Mouse (Mus musculus): Measurements from ENCODE around the gene Ccm2. TPM values are rescaled to one million over a fixed set of nuclear protein-coding genes. Genes with fewer than 3 reads are reported as not detected.

Ccm2 gene
- polyA plus RNA-seq, 1 experiment, result 450 TPM

DNA sequence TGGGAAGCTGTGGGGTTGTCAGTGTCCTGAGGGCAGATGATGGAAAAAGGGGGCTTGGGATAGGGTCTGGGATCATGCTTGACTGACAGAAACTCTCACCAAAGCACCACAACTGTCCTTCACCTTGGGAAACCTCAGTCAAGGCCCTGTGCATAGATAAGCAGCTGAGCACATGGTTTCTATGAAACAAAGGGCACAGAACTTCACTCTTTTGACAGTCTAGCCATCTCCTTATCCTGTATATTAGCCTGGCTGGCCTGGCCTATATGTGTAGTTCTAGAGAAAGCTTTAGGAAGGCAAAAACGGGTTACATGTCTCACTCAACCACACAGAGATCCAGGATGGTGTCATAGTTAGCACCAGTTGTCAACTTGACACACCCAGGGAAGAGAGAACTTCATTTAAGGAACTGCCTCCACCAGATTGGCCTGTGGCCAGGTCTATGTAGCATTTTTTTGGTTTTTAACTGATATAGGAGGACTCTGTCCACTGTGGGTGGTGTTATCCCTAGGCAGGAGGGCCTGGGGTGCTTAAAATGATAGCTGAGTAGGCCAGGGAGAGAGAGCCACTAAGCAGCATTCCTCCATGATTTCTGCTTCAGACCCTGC lies 38.3 kb upstream of the Ccm2 start:
- H3K4me1 ChIP-seq (replicated peaks; ENCODE audit: control insufficient read depth, insufficient read depth, low read length), result no peaks in the 10 kb centered on the region
- no peak for DNase-seq
- H3K27me3 ChIP-seq (ENCODE audit: control insufficient read depth, insufficient read depth, low read length), result no peaks in the 10 kb centered on the region
- no peak overlapping the region for H3K27ac ChIP-seq (ENCODE audit: control insufficient read depth, insufficient read depth, low read length)
- no peak for TF ChIP-seq POLR2A (IDR thresholded peaks at IDR 0.05; ENCODE audit: control insufficient read depth, extremely low read depth, insufficient read depth, low read length, poor library complexity)
- TF ChIP-seq CTCF (IDR thresholded peaks at IDR 0.05; ENCODE audit: borderline replicate concordance, control insufficient read depth, extremely low read depth, insufficient read depth, low read length, poor library complexity), result no peak
- peaks cover 45% of the 10 kb centered on the region for H3K36me3 ChIP-seq (ENCODE audit: control insufficient read depth, insufficient read depth, low read length)
- H3K4me3 ChIP-seq (ENCODE audit: control insufficient read depth, insufficient read depth, low read length), result no peak overlapping the region
- WGBS, result 50% methylated on average over 1 of the region's 1 CpGs

DNA sequence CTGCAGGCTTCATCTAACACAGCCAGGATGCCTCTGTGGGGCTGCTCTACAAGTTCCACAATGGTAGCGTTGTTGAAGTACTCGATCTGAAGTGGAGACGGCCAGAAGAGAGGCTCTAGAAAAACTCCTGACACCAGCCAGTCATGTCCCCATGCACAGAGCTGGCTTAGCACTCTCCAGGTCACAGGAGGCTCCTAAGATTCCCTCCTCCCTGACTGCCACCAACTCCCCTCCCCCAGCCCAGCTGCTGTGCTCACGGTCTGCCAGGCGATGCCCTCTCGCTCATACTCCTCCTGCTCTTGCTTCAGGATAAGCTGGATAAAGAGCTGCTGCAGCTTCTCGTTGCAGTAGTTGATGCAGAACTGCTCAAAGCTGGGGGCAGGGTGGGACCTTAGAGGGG lies 31.9 kb upstream of the Ccm2 start:
- Histone ChIP-seq H3K36me3 (ENCODE audit: control insufficient read depth, insufficient read depth, low read length) (peaks cover 76% of the 10 kb centered on the region), H3K27me3 (ENCODE audit: control insufficient read depth, insufficient read depth, low read length) (no peaks in the 10 kb centered on the region), H3K4me3 (ENCODE audit: control insufficient read depth, insufficient read depth, low read length) (no peak overlapping the region), H3K4me1 (replicated peaks; ENCODE audit: control insufficient read depth, insufficient read depth, low read length) (peaks cover 8% of the 10 kb centered on the region), H3K27ac (ENCODE audit: control insufficient read depth, insufficient read depth, low read length) (no peak overlapping the region)
- no peak for TF ChIP-seq POLR2A (IDR thresholded peaks at IDR 0.05; ENCODE audit: control insufficient read depth, extremely low read depth, insufficient read depth, low read length, poor library complexity)
- no peak for TF ChIP-seq CTCF (IDR thresholded peaks at IDR 0.05; ENCODE audit: borderline replicate concordance, control insufficient read depth, extremely low read depth, insufficient read depth, low read length, poor library complexity)
- WGBS, result 96% methylated on average over 7 of the region's 7 CpGs
- no peak for DNase-seq

DNA sequence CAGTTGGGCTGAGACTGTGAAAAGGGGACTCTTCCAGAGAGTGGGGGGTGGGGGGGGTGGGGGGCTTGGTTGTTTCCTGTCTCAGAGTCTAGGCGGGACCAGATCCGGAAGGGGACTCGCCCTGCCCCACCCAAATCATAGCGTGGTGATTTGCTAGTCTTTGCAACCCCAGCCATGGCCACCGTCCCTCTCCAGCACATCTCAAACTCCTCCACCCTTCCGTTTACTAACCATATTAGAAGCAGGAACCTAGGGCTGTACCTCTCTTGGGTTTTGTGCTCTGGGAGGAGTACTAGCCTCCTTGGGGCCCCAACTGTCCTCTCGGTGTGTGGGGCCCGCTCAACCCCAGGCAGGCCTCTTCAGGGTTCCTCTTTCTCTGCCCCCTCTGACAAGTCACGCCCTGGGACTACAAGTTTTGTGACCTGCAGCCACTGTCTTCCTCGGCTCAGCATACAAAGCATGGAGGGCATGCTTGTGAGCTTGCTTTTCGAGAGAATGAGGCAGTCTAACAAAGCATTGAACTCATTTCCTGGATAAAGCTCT lies 27.1 kb upstream of the Ccm2 start:
- H3K27ac ChIP-seq (ENCODE audit: control insufficient read depth, insufficient read depth, low read length), result peak overlapping the region; percentile 77
- H3K36me3 ChIP-seq (ENCODE audit: control insufficient read depth, insufficient read depth, low read length), result peaks cover 37% of the 10 kb centered on the region
- TF ChIP-seq CTCF (IDR thresholded peaks at IDR 0.05; ENCODE audit: borderline replicate concordance, control insufficient read depth, extremely low read depth, insufficient read depth, low read length, poor library complexity), result no peak
- TF ChIP-seq POLR2A (IDR thresholded peaks at IDR 0.05; ENCODE audit: control insufficient read depth, extremely low read depth, insufficient read depth, low read length, poor library complexity), result no peak
- peak overlapping the region; percentile 96 for H3K4me3 ChIP-seq (ENCODE audit: control insufficient read depth, insufficient read depth, low read length)
- peaks cover 22% of the 10 kb centered on the region for H3K4me1 ChIP-seq (replicated peaks; ENCODE audit: control insufficient read depth, insufficient read depth, low read length)
- WGBS, result 3% methylated on average over 11 of the region's 11 CpGs
- DNase-seq, result peak; percentile 54
- H3K27me3 ChIP-seq (ENCODE audit: control insufficient read depth, insufficient read depth, low read length), result no peaks in the 10 kb centered on the region

DNA sequence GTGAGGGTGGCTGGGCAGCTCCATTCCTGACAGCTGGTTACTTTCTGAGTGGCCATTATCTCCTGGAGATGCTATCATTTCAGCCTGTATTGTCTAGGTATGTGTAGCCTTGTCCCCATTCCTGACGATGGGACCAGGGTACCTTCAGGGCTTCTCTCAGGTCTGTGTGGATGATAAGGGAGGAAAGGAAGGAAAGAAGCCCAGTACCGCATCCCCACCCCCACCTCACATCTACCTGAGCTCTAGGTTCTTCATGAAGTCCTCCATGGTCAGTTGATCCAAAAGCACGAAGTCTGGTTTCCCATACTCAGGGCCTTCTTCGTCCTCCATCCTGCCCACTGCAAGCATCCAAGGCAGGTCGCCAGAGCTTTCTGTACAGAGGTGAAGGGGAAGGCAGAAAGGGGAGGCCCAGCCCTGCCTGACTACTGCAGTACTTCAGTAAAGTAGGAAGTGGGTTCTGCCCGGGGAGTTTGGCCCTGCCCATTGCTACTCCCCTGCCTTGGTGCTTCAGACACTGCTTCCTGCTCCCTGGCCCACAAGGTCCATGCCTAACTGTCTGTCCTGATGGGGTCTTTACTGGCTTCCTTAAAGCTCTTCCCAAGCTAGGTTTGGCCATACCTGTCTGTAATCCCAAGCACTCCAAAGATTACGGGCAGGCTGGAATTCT lies 26.0 kb upstream of the Ccm2 start, which contains the start of gene Myo1g:
Gene Myo1g, minus strand, starts transcription at position 459 of the 667 bp plus-strand sequence.
- whole genome bisulfite sequencing, result 8% methylated on average over 7 of the region's 7 CpGs
- Histone ChIP-seq H3K27me3 (ENCODE audit: control insufficient read depth, insufficient read depth, low read length) (no peaks in the 10 kb centered on the region), H3K4me1 (replicated peaks; ENCODE audit: control insufficient read depth, insufficient read depth, low read length) (peaks cover 22% of the 10 kb centered on the region), H3K36me3 (ENCODE audit: control insufficient read depth, insufficient read depth, low read length) (peaks cover 41% of the 10 kb centered on the region), H3K4me3 (ENCODE audit: control insufficient read depth, insufficient read depth, low read length) (peak within 1 kb of the TSS; percentile 96), H3K27ac (ENCODE audit: control insufficient read depth, insufficient read depth, low read length) (peak within 1 kb of the TSS; percentile 77)
- DNase-seq, result peak; percentile 74
- TF ChIP-seq POLR2A (IDR thresholded peaks at IDR 0.05; ENCODE audit: control insufficient read depth, extremely low read depth, insufficient read depth, low read length, poor library complexity), result peak; percentile 49; the same call in 1 of the 2 replicates
- no peak for TF ChIP-seq CTCF (IDR thresholded peaks at IDR 0.05; ENCODE audit: borderline replicate concordance, control insufficient read depth, extremely low read depth, insufficient read depth, low read length, poor library complexity)

DNA sequence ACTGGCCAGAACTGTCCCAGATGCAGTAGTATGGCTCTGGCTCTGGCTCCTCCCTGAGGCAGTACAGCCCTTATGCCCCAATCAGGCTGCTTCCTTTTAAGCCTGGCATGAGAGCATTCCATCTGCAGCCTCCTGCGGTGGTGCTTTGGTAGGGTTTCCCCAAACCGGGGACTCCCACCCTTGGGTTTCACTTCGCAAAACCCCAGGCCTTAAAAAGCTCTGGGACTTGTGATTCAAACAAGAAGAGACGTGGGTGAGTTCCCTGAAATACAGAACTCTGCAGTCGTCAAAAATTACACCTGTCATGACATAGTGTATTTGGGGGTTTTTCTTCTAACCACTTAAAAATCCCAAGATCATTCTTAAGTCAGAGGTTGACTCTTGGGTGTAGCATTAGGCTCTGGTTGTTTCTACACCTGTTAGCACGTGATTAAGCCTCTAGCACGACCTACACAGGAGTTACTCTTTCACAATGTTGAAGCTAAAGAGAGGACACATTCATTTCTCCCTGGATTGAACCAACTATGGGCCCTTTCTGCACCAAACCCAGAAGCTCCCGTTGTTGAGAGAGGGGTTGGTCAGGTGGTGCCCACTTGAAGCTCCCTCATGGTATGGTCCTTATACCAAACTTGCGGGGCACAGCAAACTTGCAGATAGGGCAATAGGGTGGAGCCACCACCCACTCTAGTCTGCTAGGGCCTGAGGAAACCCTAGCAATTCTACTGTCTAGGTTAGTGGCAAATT lies 23.7 kb upstream of the Ccm2 start:
- Histone ChIP-seq H3K4me3 (ENCODE audit: control insufficient read depth, insufficient read depth, low read length) (no peak overlapping the region), H3K36me3 (ENCODE audit: control insufficient read depth, insufficient read depth, low read length) (peaks cover 26% of the 10 kb centered on the region), H3K27ac (ENCODE audit: control insufficient read depth, insufficient read depth, low read length) (no peak overlapping the region), H3K27me3 (ENCODE audit: control insufficient read depth, insufficient read depth, low read length) (no peaks in the 10 kb centered on the region), H3K4me1 (replicated peaks; ENCODE audit: control insufficient read depth, insufficient read depth, low read length) (peaks cover 25% of the 10 kb centered on the region)
- peak; percentile 14 for DNase-seq
- WGBS, result 39% methylated on average over 9 of the region's 9 CpGs
- TF ChIP-seq POLR2A (IDR thresholded peaks at IDR 0.05; ENCODE audit: control insufficient read depth, extremely low read depth, insufficient read depth, low read length, poor library complexity) (no peak), CTCF (IDR thresholded peaks at IDR 0.05; ENCODE audit: borderline replicate concordance, control insufficient read depth, extremely low read depth, insufficient read depth, low read length, poor library complexity) (no peak)

DNA sequence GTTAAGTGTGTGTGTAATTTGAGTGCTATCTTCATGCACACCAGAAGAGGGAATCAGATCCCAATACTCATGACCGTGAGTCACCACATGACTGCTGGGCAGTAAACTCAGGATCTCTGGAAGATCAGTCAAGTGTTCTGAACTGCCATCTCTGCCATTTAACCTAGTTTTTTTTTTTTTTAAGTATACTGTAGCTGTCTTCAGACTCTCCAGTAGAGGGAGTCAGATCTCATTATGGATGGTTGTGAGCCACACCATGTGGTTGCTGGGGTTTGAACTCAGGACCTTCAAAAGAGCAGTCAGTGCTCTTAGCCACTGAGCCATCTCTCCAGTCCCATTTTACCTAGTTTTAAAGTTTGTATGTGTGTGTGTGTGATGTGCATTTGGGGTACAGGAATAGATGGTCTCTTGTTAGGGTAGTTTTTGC lies 23.0 kb upstream of the Ccm2 start:
- no peak for DNase-seq
- 85% methylated on average over 1 of the region's 1 CpGs for WGBS
- TF ChIP-seq CTCF (IDR thresholded peaks at IDR 0.05; ENCODE audit: borderline replicate concordance, control insufficient read depth, extremely low read depth, insufficient read depth, low read length, poor library complexity) (no peak), POLR2A (IDR thresholded peaks at IDR 0.05; ENCODE audit: control insufficient read depth, extremely low read depth, insufficient read depth, low read length, poor library complexity) (no peak)
- Histone ChIP-seq H3K4me3 (ENCODE audit: control insufficient read depth, insufficient read depth, low read length) (no peak overlapping the region), H3K4me1 (replicated peaks; ENCODE audit: control insufficient read depth, insufficient read depth, low read length) (peaks cover 27% of the 10 kb centered on the region), H3K27ac (ENCODE audit: control insufficient read depth, insufficient read depth, low read length) (no peak overlapping the region), H3K36me3 (ENCODE audit: control insufficient read depth, insufficient read depth, low read length) (peaks cover 19% of the 10 kb centered on the region), H3K27me3 (ENCODE audit: control insufficient read depth, insufficient read depth, low read length) (no peaks in the 10 kb centered on the region)
